In genomic region chr2:72581136-72581535, GRCm38 (mm10) we compare ENCODE assay signal across 23 mouse cellular contexts.
DNase-seq lines count a peak whose midpoint lies in the region; ATAC-seq and TF ChIP-seq lines count a peak whose summit lies in the region.
"Had no signal": no experiment of that assay in that cellular context is flagged by ENCODE, and none has a peak within 500 bp of the region (broad histone marks: within the 10 kb centered on the region; RNA-seq: fewer than 3 reads in every experiment).

No protein-coding gene starts in this region.

- no peaks in the 10 kb centered on the region for H3K36me3 ChIP-seq in forebrain, embryonic 15.5 days
- H3K36me3 ChIP-seq in forebrain, postnatal 0 days (ENCODE audit: insufficient read depth), result no peaks in the 10 kb centered on the region
- H3K36me3 ChIP-seq: embryonic facial prominence, embryonic 10.5 days; embryonic facial prominence, embryonic 12.5 days; G1E had no signal

- H3K27me3 ChIP-seq in forebrain, embryonic 15.5 days, result no peaks in the 10 kb centered on the region
- H3K27me3 ChIP-seq in forebrain, postnatal 0 days (ENCODE audit: insufficient read depth, low read length), result no peaks in the 10 kb centered on the region
- H3K27me3 ChIP-seq: CH12.LX; embryonic facial prominence, embryonic 12.5 days; forebrain, embryonic 13.5 days had no signal

- no peak overlapping the region for H3K4me2 ChIP-seq in forebrain, embryonic 15.5 days (replicated peaks)
- no peak overlapping the region for H3K4me2 ChIP-seq in forebrain, postnatal 0 days (ENCODE audit: low read depth)
- H3K4me2 ChIP-seq: embryonic facial prominence, embryonic 12.5 days; forebrain, embryonic 13.5 days had no signal

- WGBS in forebrain, embryonic 15.5 days, result 76% methylated on average over 6 of the region's 6 CpGs
- 73% methylated on average over 6 of the region's 6 CpGs for WGBS in forebrain, postnatal 0 days

- no peaks in the 10 kb centered on the region for H3K4me1 ChIP-seq in forebrain, embryonic 15.5 days
- no peaks in the 10 kb centered on the region for H3K4me1 ChIP-seq in forebrain, postnatal 0 days (ENCODE audit: insufficient read depth)
- H3K4me1 ChIP-seq: embryonic facial prominence, embryonic 10.5 days; embryonic facial prominence, embryonic 12.5 days; forebrain, embryonic 13.5 days had no signal

- no peak for DNase-seq in forebrain, postnatal 0 days
- DNase-seq in R1 (ENCODE audit: low read depth, low spot score), result peak; percentile 57
- no peak for DNase-seq in cerebellum, postnatal 10 days
- no peak for DNase-seq in retina, postnatal 1 day
- DNase-seq: adrenal gland, adult 8-10 months; adrenal gland, postnatal 14 days; adrenal gland, postnatal 36 days; B cell, adult 2 months; cerebellum, adult 11-12 months; cerebellum, adult 2 months; cerebellum, adult 9-10 months; cerebellum, postnatal 14 days; cerebellum, postnatal 36 days had no signal

- no peaks in the 10 kb centered on the region for H3K9me3 ChIP-seq in forebrain, embryonic 15.5 days
- 0 out of 2 replicates have a peak, but pooled peaks cover 3% of the 10 kb centered on the region for H3K9me3 ChIP-seq in forebrain, postnatal 0 days (ENCODE audit: low read length)
- H3K9me3 ChIP-seq: embryonic facial prominence, embryonic 10.5 days; embryonic facial prominence, embryonic 12.5 days; G1E had no signal

- no peak overlapping the region for H3K9ac ChIP-seq in forebrain, embryonic 15.5 days (replicated peaks)
- H3K9ac ChIP-seq in forebrain, postnatal 0 days, result no peak overlapping the region
- H3K9ac ChIP-seq: embryonic facial prominence, embryonic 12.5 days; forebrain, embryonic 13.5 days had no signal

- no peak overlapping the region for H3K4me3 ChIP-seq in forebrain, embryonic 15.5 days
- no peak overlapping the region for H3K4me3 ChIP-seq in forebrain, postnatal 0 days (ENCODE audit: low read depth, low read length)
- H3K4me3 ChIP-seq: embryonic facial prominence, embryonic 10.5 days; embryonic facial prominence, embryonic 12.5 days; forebrain, embryonic 13.5 days had no signal

- ATAC-seq in forebrain, embryonic 15.5 days (replicated peaks), result no peak
- no peak for ATAC-seq in forebrain, postnatal 0 days
- ATAC-seq: activated CD4-positive, CD25-positive, alpha-beta regulatory T cell, adult 4 months; CD4-positive, CD25-positive, alpha-beta regulatory T cell, adult 4 months; forebrain, embryonic 13.5 days; forebrain, embryonic 16.5 days; Patski had no signal

- 0 out of 2 replicates have a peak overlapping the region, but pooled peaks have one; percentile 19 for H3K27ac ChIP-seq in forebrain, embryonic 15.5 days (replicated peaks)
- H3K27ac ChIP-seq in forebrain, postnatal 0 days (ENCODE audit: low read depth, low read length), result no peak overlapping the region
- H3K27ac ChIP-seq: embryonic facial prominence, embryonic 10.5 days; embryonic facial prominence, embryonic 12.5 days; forebrain, embryonic 13.5 days had no signal

- TF ChIP-seq CTCF in forebrain, postnatal 0 days (IDR thresholded peaks at IDR 0.05; ENCODE audit: low read depth), result no peak
